Mouse (Mus musculus) cerebellum, adult 2 months (tissue): Measurements from ENCODE around the gene Shld2.

Experiments
- CTCF ChIP-seq: fragments of 200-500 bp; IDR thresholded peaks from 2 replicates; pipeline ENCODE4 v1.5.1; 2011; ENCODE audit warnings: low read depth, mild to moderate bottlenecking, control low read depth, low read length, moderate library complexity, borderline replicate concordance; ENCODE audit not compliant: insufficient read depth
- POLR2A ChIP-seq: fragments of 200-500 bp; IDR thresholded peaks from 2 replicates; pipeline ENCODE4 v1.6.1; 2011; ENCODE audit warnings: low read length, control low read depth, borderline replicate concordance; ENCODE audit not compliant: insufficient read depth

DNA sequence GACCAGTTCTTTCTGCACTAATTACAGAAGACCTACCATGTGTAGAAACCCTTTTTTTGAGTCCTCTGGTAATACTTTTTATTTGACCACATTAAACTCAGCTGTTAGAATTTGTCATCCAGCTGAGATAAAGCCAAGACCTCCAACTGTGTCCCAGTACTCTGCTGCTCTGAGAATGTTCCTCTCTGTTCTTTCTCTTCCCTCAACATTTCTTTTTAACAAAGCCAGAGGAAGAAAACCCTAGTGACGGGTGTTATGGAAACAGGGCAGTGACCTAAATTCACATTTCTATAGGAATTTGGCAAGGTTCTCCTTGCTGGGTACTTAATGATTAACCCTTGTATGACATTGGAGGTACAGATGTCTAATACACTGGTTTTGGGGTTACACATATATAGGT lies 29.2 kb upstream of the Shld2 start:
- no peak for TF ChIP-seq CTCF
- no peak for TF ChIP-seq POLR2A
